Mouse (Mus musculus) forebrain, embryonic 10.5 days (tissue): ENCODE data around the gene Dhtkd1. TPM values are rescaled to one million over a fixed set of nuclear protein-coding genes. Genes with fewer than 3 reads are reported as not detected.
"Not testable (repeated sequence)": the region's sequence is repeated elsewhere in the genome, so short reads cannot be mapped to it uniquely, and the experiment has no call there.

Experiments
- DNase-seq: peaks from one replicate; pipeline ENCODE4 v3.0.0-alpha.2; 2017; ENCODE audit warnings: low spot score; ENCODE audit errors: extremely low spot score
- H3K27ac ChIP-seq: fragments of 300-500 bp; sonication (generic); 2 replicates; pipeline ENCODE4 v1.5.1; 2016; ENCODE audit warnings: mild to moderate bottlenecking
- H3K27me3 ChIP-seq: fragments of 300-500 bp; sonication (generic); 2 replicates; pipeline ENCODE4 v1.6.1; 2016; ENCODE audit warnings: mild to moderate bottlenecking; ENCODE audit not compliant: poor library complexity, severe bottlenecking
- H3K36me3 ChIP-seq: fragments of 300-500 bp; sonication (generic); replicated peaks from 2 replicates; pipeline ENCODE4 v1.6.1; 2016; ENCODE audit warnings: mild to moderate bottlenecking, moderate library complexity
- H3K4me1 ChIP-seq: fragments of 300-500 bp; sonication (generic); 2 replicates; pipeline ENCODE4 v1.6.1; 2016
- H3K4me3 ChIP-seq: fragments of 300-500 bp; sonication (generic); 2 replicates; pipeline ENCODE4 v1.5.1; 2016; ENCODE audit warnings: mild to moderate bottlenecking, moderate library complexity
- H3K9me3 ChIP-seq: fragments of 300-500 bp; sonication (generic); 2 replicates; pipeline ENCODE4 v1.6.1; 2016; ENCODE audit warnings: mild to moderate bottlenecking, moderate library complexity
- WGBS: fragments of 180-500 bp; shearing (Covaris S2); methylation state at CpG from one replicate; pipeline ENCODE4 v1.1.7; 2016; 5-methylcytosine and 5-hydroxymethylcytosine counted together
- polyA plus RNA-seq: library from polyadenylated mRNA; unstranded; fragments of >200 nt; fragmentation: Nextera tagmentation; extraction: Ambion mirVana; gene quantifications from 2 replicates; pipeline ENCODE4 v1.2.1, GENCODE M21; 2016

The Dhtkd1 gene
- polyA plus RNA-seq = 5.5 and 5.8 TPM in 2 replicates

GRCm38 (mm10) chr2:5942416-5943032 is at the start of gene Dhtkd1:
Gene Dhtkd1 (minus strand): TSS chr2:5942792.
- Histone ChIP-seq H3K4me1 (peaks cover 14% of the 10 kb centered on the region), H3K27ac (peak within 1 kb of the TSS; percentile 84), H3K4me3 (peak within 1 kb of the TSS; percentile 71), H3K9me3 (no peaks in the 10 kb centered on the region), H3K36me3 (no peaks in the 10 kb centered on the region), H3K27me3 (no peaks in the 10 kb centered on the region)
- under 1% methylated on average over 36 of the region's 36 CpGs for WGBS
- DNase-seq = peak; percentile 76

- WGBS = 93% methylated on average over 4 of the region's 4 CpGs
- Histone ChIP-seq H3K27me3 (no peaks in the 10 kb centered on the region), H3K9me3 (no peaks in the 10 kb centered on the region), H3K4me3 (no peak overlapping the region), H3K27ac (no peak overlapping the region), H3K4me1 (no peaks in the 10 kb centered on the region), H3K36me3 (peaks cover 63% of the 10 kb centered on the region)
- no peak for DNase-seq
Measured at GRCm38 (mm10) chr2:5977532-5977931, 34.9 kb upstream of the Dhtkd1 start.

- DNase-seq, H3K9me3 ChIP-seq, H3K27ac ChIP-seq, H3K4me1 ChIP-seq, H3K4me3 ChIP-seq, H3K27me3 ChIP-seq: not testable (repeated sequence)
- WGBS = 91% methylated on average over 3 of the region's 3 CpGs
- peaks cover 30% of the 10 kb centered on the region for H3K36me3 ChIP-seq
Measured at GRCm38 (mm10) chr2:5970629-5971028, 28.0 kb upstream of the Dhtkd1 start.

- WGBS = 94% methylated on average over 3 of the region's 3 CpGs
- no peaks in the 10 kb centered on the region for H3K27me3 ChIP-seq
- no peaks in the 10 kb centered on the region for H3K4me1 ChIP-seq
- H3K36me3 ChIP-seq = peaks cover 52% of the 10 kb centered on the region
- no peak overlapping the region for H3K27ac ChIP-seq
- 0 out of 2 replicates have a peak, but pooled peaks cover 4% of the 10 kb centered on the region for H3K9me3 ChIP-seq
- H3K4me3 ChIP-seq = no peak overlapping the region
- DNase-seq = no peak
Measured at GRCm38 (mm10) chr2:5965972-5966371, 23.4 kb upstream of the Dhtkd1 start.

GRCm38 (mm10) chr2:5963729-5964128 is 21.1 kb upstream of the Dhtkd1 start:
- not testable (repeated sequence) for H3K4me3 ChIP-seq, H3K9me3 ChIP-seq, H3K27me3 ChIP-seq, H3K27ac ChIP-seq, DNase-seq, H3K4me1 ChIP-seq
- H3K36me3 ChIP-seq = peaks cover 72% of the 10 kb centered on the region
- 86% methylated on average over 4 of the region's 4 CpGs for WGBS

GRCm38 (mm10) chr2:5962265-5962664 is 19.7 kb upstream of the Dhtkd1 start:
- WGBS = 92% methylated on average over 2 of the region's 2 CpGs
- Histone ChIP-seq H3K4me3 (no peak overlapping the region), H3K27ac (no peak overlapping the region), H3K9me3 (0 out of 2 replicates have a peak, but pooled peaks cover 4% of the 10 kb centered on the region), H3K27me3 (no peaks in the 10 kb centered on the region), H3K36me3 (peaks cover 87% of the 10 kb centered on the region), H3K4me1 (no peaks in the 10 kb centered on the region)
- DNase-seq = no peak

- Histone ChIP-seq H3K4me1 (peaks cover 3% of the 10 kb centered on the region), H3K27me3 (no peaks in the 10 kb centered on the region), H3K4me3 (no peak overlapping the region), H3K27ac (no peak overlapping the region), H3K36me3 (peaks cover 56% of the 10 kb centered on the region), H3K9me3 (no peaks in the 10 kb centered on the region)
- no peak for DNase-seq
- 92% methylated on average over 9 of the region's 9 CpGs for WGBS
Measured at GRCm38 (mm10) chr2:5957705-5958104, 15.1 kb upstream of the Dhtkd1 start.

GRCm38 (mm10) chr2:5951621-5952211 is 9.1 kb upstream of the Dhtkd1 start:
- peak overlapping the region; percentile 97 for H3K27ac ChIP-seq
- no peaks in the 10 kb centered on the region for H3K27me3 ChIP-seq
- H3K36me3 ChIP-seq = no peaks in the 10 kb centered on the region
- H3K4me3 ChIP-seq = peak overlapping the region; percentile 98
- no peak for DNase-seq
- H3K9me3 ChIP-seq = no peaks in the 10 kb centered on the region
- WGBS = under 1% methylated on average over 46 of the region's 46 CpGs
- peaks cover 17% of the 10 kb centered on the region for H3K4me1 ChIP-seq

- no peaks in the 10 kb centered on the region for H3K36me3 ChIP-seq
- 0% methylated on average over 39 of the region's 54 CpGs for WGBS
- peak; percentile 93 for DNase-seq
- no peaks in the 10 kb centered on the region for H3K27me3 ChIP-seq
- peak within 1 kb of the TSS; percentile 98 for H3K4me3 ChIP-seq
- H3K9me3 ChIP-seq = no peaks in the 10 kb centered on the region
- peak within 1 kb of the TSS; percentile 97 for H3K27ac ChIP-seq
- H3K4me1 ChIP-seq = peaks cover 17% of the 10 kb centered on the region
Measured at GRCm38 (mm10) chr2:5950766-5951595, 8.4 kb upstream of the Dhtkd1 start, which contains the start of gene Upf2. Gene Upf2 (plus strand): TSS chr2:5951469.

GRCm38 (mm10) chr2:5950305-5950704 is 7.7 kb upstream of the Dhtkd1 start:
- no peak for DNase-seq
- H3K27ac ChIP-seq = peak overlapping the region; percentile 97
- peaks cover 17% of the 10 kb centered on the region for H3K4me1 ChIP-seq
- no peaks in the 10 kb centered on the region for H3K36me3 ChIP-seq
- no peaks in the 10 kb centered on the region for H3K9me3 ChIP-seq
- 17% methylated on average over 6 of the region's 6 CpGs for WGBS
- no peaks in the 10 kb centered on the region for H3K27me3 ChIP-seq
- peak overlapping the region; percentile 98 for H3K4me3 ChIP-seq

GRCm38 (mm10) chr2:5949821-5950220 is 7.2 kb upstream of the Dhtkd1 start:
- H3K27me3 ChIP-seq, H3K9me3 ChIP-seq, H3K36me3 ChIP-seq, DNase-seq: not testable (repeated sequence)
- H3K27ac ChIP-seq = peak overlapping the region; percentile 97
- peaks cover 17% of the 10 kb centered on the region for H3K4me1 ChIP-seq
- WGBS = 96% methylated on average over 9 of the region's 9 CpGs
- H3K4me3 ChIP-seq = peak overlapping the region; percentile 98

GRCm38 (mm10) chr2:5948964-5949363 is 6.4 kb upstream of the Dhtkd1 start:
- Histone ChIP-seq H3K4me1 (peaks cover 17% of the 10 kb centered on the region), H3K4me3 (no peak overlapping the region), H3K27ac (no peak overlapping the region), H3K27me3 (no peaks in the 10 kb centered on the region), H3K36me3 (no peaks in the 10 kb centered on the region), H3K9me3 (no peaks in the 10 kb centered on the region)
- no peak for DNase-seq
- whole genome bisulfite sequencing = 89% methylated on average over 2 of the region's 2 CpGs

GRCm38 (mm10) chr2:5946876-5947275 is 4.3 kb upstream of the Dhtkd1 start:
- Histone ChIP-seq H3K27ac (no peak overlapping the region), H3K36me3 (no peaks in the 10 kb centered on the region), H3K4me1 (peaks cover 19% of the 10 kb centered on the region), H3K4me3 (no peak overlapping the region), H3K27me3 (no peaks in the 10 kb centered on the region), H3K9me3 (no peaks in the 10 kb centered on the region)
- no peak for DNase-seq
- WGBS = 89% methylated on average over 3 of the region's 3 CpGs
